ENCODE assay signal across 18 mouse cellular contexts in the genomic region with DNA sequence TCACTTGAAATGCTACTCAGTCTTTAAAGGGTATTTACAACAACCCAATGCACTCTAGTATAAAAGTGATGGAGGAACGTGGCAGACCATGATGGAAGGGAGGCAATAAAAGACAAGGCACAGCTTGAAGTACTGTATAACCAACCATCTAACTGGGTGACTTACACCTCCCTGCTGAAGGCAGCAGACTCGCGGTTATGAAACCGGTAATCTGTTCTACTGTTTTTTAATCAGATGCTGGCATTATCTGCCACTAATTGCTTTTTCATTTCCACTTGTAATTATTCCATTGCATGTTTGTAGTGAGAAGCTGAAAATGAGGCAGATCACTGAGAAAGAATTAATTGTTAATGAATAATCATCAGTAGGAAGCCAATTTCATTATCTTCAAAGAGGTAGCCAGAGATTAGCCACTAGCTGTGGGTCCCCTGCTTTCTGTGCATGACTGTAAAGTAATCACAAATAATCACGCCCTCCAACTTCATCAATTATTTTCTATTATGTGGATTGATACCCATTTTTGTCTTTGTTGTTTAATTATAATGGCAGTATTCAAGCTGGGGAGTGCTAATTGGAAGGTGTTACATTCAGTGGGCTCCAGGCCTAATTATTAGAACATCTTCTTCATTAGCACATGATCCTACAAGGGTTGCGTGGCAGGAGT.
DNase-seq lines count a peak whose midpoint lies in the region; ATAC-seq lines count a peak whose summit lies in the region.
"Had no signal": no experiment of that assay in that cellular context is flagged by ENCODE, and none has a peak within 500 bp of the region (broad histone marks: within the 10 kb centered on the region; RNA-seq: fewer than 3 reads in every experiment).

No protein-coding gene starts in this region.

- peaks cover 6% of the 10 kb centered on the region for H3K4me1 ChIP-seq in forebrain, embryonic 16.5 days (replicated peaks; ENCODE audit: control insufficient read depth, insufficient read depth, low read length)
- H3K4me1 ChIP-seq in midbrain, embryonic 16.5 days (ENCODE audit: control insufficient read depth, insufficient read depth, low read length), result no peaks in the 10 kb centered on the region
- H3K4me1 ChIP-seq: limb, embryonic 13.5 days had no signal

- H3K27me3 ChIP-seq in forebrain, embryonic 16.5 days (replicated peaks; ENCODE audit: control insufficient read depth, insufficient read depth, low read length), result no peaks in the 10 kb centered on the region
- no peaks in the 10 kb centered on the region for H3K27me3 ChIP-seq in midbrain, embryonic 16.5 days (ENCODE audit: control insufficient read depth, insufficient read depth, low read depth, low read length)
- H3K27me3 ChIP-seq: heart, embryonic 12.5 days; limb, embryonic 13.5 days had no signal

- peak; percentile 31 for DNase-seq in layer of hippocampus, adult 9-11 months
- DNase-seq in layer of hippocampus, adult 11-12 months (ENCODE audit: low spot score), result no peak
- peak; percentile 11 for DNase-seq in brain, adult 2 months (ENCODE audit: low read depth, low spot score)
- DNase-seq in MN1 (ENCODE audit: low spot score), result no peak
- DNase-seq in left cerebral cortex, postnatal 14 days (ENCODE audit: low spot score in 2 of 2), result no peak
- DNase-seq: adrenal gland, adult 8-10 months; B cell, adult 2 months; embryo, embryonic 11 days; gastrocnemius, postnatal 36 days; heart, postnatal 4 days; kidney, adult 18-20 months; kidney, postnatal 25 days; right cerebral cortex, adult 18-20 months; thymus, postnatal 25 days had no signal

- H3K4me3 ChIP-seq in forebrain, embryonic 16.5 days (replicated peaks; ENCODE audit: low read length), result no peak overlapping the region
- no peak overlapping the region for H3K4me3 ChIP-seq in midbrain, embryonic 16.5 days (ENCODE audit: low read depth, low read length)
- H3K4me3 ChIP-seq: heart, embryonic 12.5 days; limb, embryonic 13.5 days had no signal

- H3K4me2 ChIP-seq in forebrain, embryonic 16.5 days (ENCODE audit: low read length), result no peak overlapping the region
- H3K4me2 ChIP-seq in midbrain, embryonic 16.5 days (ENCODE audit: low read length), result no peak overlapping the region
- H3K4me2 ChIP-seq: heart, embryonic 12.5 days; limb, embryonic 13.5 days had no signal

- ATAC-seq in forebrain, embryonic 16.5 days, result peak; percentile 86
- ATAC-seq in midbrain, embryonic 16.5 days, result peak; percentile 56; the same call in 1 of the 2 replicates

- H3K27ac ChIP-seq in forebrain, embryonic 16.5 days (ENCODE audit: low read length), result peak overlapping the region; percentile 60; the same call in 1 of the 2 replicates
- no peak overlapping the region for H3K27ac ChIP-seq in midbrain, embryonic 16.5 days (ENCODE audit: low read length)
- H3K27ac ChIP-seq: limb, embryonic 13.5 days had no signal

- 15% methylated on average over 6 of the region's 6 CpGs for WGBS in forebrain, embryonic 16.5 days
- 56% methylated on average over 6 of the region's 6 CpGs for WGBS in midbrain, embryonic 16.5 days

- no peaks in the 10 kb centered on the region for H3K36me3 ChIP-seq in forebrain, embryonic 16.5 days (ENCODE audit: control insufficient read depth, insufficient read depth)
- H3K36me3 ChIP-seq in midbrain, embryonic 16.5 days (ENCODE audit: control insufficient read depth, insufficient read depth, low read length), result no peaks in the 10 kb centered on the region
- H3K36me3 ChIP-seq: heart, embryonic 12.5 days; limb, embryonic 13.5 days had no signal

- no peak overlapping the region for H3K9ac ChIP-seq in forebrain, embryonic 16.5 days (replicated peaks; ENCODE audit: low read depth, low read length)
- H3K9ac ChIP-seq in midbrain, embryonic 16.5 days (ENCODE audit: low read depth, low read length), result no peak overlapping the region
- H3K9ac ChIP-seq: heart, embryonic 12.5 days; limb, embryonic 13.5 days had no signal

- intact Hi-C loops in left cerebral cortex, postnatal 14 days (cut with DNase I), result no loop called here

- no peaks in the 10 kb centered on the region for H3K9me3 ChIP-seq in forebrain, embryonic 16.5 days (ENCODE audit: control insufficient read depth, low read length)
- H3K9me3 ChIP-seq in midbrain, embryonic 16.5 days (replicated peaks; ENCODE audit: control insufficient read depth, low read length, poor library complexity, severe bottlenecking), result no peaks in the 10 kb centered on the region
- H3K9me3 ChIP-seq: heart, embryonic 12.5 days; limb, embryonic 13.5 days had no signal

Comparison
In these comparisons a context has a peak if more than half of its experiments do, and no peak if none do; other contexts are left out.
1. DNase-seq: peak in layer of hippocampus, adult 9-11 months (single experiment) and brain, adult 2 months (single experiment); none in layer of hippocampus, adult 11-12 months (single experiment), MN1 (single experiment) and left cerebral cortex, postnatal 14 days (0 of 2).